Mouse (Mus musculus) right cerebral cortex, adult 2 months (tissue): ENCODE measurements around the gene Gm20843.
"Not testable (repeated sequence)": the region's sequence is repeated elsewhere in the genome, so short reads cannot be mapped to it uniquely, and the experiment has no call there.

ENCODE experiments used
- DNase-seq, 2 experiments: peaks; one replicate each; pipeline ENCODE4 v3.0.0; 2021 to 2022; ENCODE audit warnings: low spot score in 2 of 2

Gm20843 gene

DNA sequence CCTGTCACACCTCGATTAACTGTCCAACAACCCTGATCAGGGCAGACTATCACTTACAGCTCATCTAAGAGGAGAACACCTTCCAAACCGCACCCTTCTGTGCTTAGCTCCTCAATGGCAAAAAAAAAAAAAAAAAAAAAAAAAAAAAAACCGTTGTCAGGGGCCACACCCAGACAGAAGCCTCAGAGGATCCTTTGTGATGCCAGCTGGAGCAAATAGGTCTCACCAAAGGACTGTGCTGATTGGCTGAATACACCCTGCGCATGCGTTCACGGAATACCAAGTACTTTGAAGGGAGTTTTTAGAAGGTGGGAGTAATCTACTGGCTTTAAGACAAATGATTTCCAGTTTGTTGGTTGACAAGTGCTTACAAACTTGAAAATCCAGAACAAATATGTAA, at the start of gene Gm20843:
Gene Gm20843 (minus strand): TSS at position 101 of the 400 bp plus-strand sequence.
- DNase-seq: not testable (repeated sequence)
